Comparison of ENCODE assay signal across 7 mouse cellular contexts in genomic region chr2:35109924-35110304, GRCm38 (mm10). TPM values are rescaled to one million over a fixed set of nuclear protein-coding genes. Genes with fewer than 3 reads are reported as not detected.
DNase-seq lines count a peak whose midpoint lies in the region; ATAC-seq and TF ChIP-seq lines count a peak whose summit lies in the region.

No protein-coding gene starts in this region.

- DNase-seq in thymus, adult 2 months, result no peak
- DNase-seq in thymus, postnatal 36 days, result no peak
- no peak for DNase-seq in forebrain, embryonic 14.5 days (ENCODE audit: low spot score)
- no peak for DNase-seq in yolk sac, embryonic 10.5 days (ENCODE audit: low spot score)
- no peak for DNase-seq in retina, postnatal 1 day
- DNase-seq in kidney, postnatal 4 days, result no peak

- no peak for TF ChIP-seq CTCF in thymus, adult 2 months (IDR thresholded peaks at IDR 0.05; ENCODE audit: borderline replicate concordance, control insufficient read depth, extremely low read depth, insufficient read depth, low read length, poor library complexity)

- WGBS in thymus, adult 2 months, result 1% methylated on average over 13 of the region's 13 CpGs
- 1% methylated on average over 13 of the region's 13 CpGs for WGBS in forebrain, embryonic 14.5 days
- under 1% methylated on average over 13 of the region's 13 CpGs for WGBS in liver, embryonic 16.5 days (ENCODE audit: insufficient replicate concordance)

- H3K4me3 ChIP-seq in thymus, adult 2 months (ENCODE audit: control insufficient read depth, insufficient read depth, low read length), result peak overlapping the region; percentile 77
- peak overlapping the region; percentile 79 for H3K4me3 ChIP-seq in forebrain, embryonic 14.5 days (ENCODE audit: low read depth, low read length)
- peak overlapping the region; percentile 92 for H3K4me3 ChIP-seq in liver, embryonic 16.5 days (ENCODE audit: low read depth, low read length)

- no peaks in the 10 kb centered on the region for H3K9me3 ChIP-seq in forebrain, embryonic 14.5 days (replicated peaks; ENCODE audit: control insufficient read depth, low read length)
- H3K9me3 ChIP-seq in liver, embryonic 16.5 days (replicated peaks; ENCODE audit: control insufficient read depth, low read length), result no peaks in the 10 kb centered on the region

- ATAC-seq in forebrain, embryonic 14.5 days, result no peak
- no peak for ATAC-seq in liver, embryonic 16.5 days (ENCODE audit: low read depth)

- peaks cover 8% of the 10 kb centered on the region; the same call in 1 of the 2 replicates for H3K4me1 ChIP-seq in thymus, adult 2 months (replicated peaks; ENCODE audit: control insufficient read depth, insufficient read depth, low read length)
- peaks cover 5% of the 10 kb centered on the region; the same call in 1 of the 2 replicates for H3K4me1 ChIP-seq in forebrain, embryonic 14.5 days (ENCODE audit: control insufficient read depth, insufficient read depth, low read length)
- H3K4me1 ChIP-seq in liver, embryonic 16.5 days (ENCODE audit: control insufficient read depth, low read depth, low read length), result peaks cover 15% of the 10 kb centered on the region

- peak overlapping the region; percentile 62 for H3K27ac ChIP-seq in thymus, adult 2 months (ENCODE audit: control insufficient read depth, insufficient read depth, low read length)
- peak overlapping the region; percentile 78 for H3K27ac ChIP-seq in forebrain, embryonic 14.5 days (ENCODE audit: low read depth, low read length)
- peak overlapping the region; percentile 92 for H3K27ac ChIP-seq in liver, embryonic 16.5 days (ENCODE audit: low read length)

- peak overlapping the region; percentile 64 for H3K4me2 ChIP-seq in forebrain, embryonic 14.5 days (ENCODE audit: low read length)
- H3K4me2 ChIP-seq in liver, embryonic 16.5 days (ENCODE audit: low read depth, low read length), result peak overlapping the region; percentile 93

- TF ChIP-seq POLR2A in thymus, adult 2 months (IDR thresholded peaks at IDR 0.05; ENCODE audit: control insufficient read depth, extremely low read depth, insufficient read depth, low read length, poor library complexity), result no peak

- H3K27me3 ChIP-seq in thymus, adult 2 months (ENCODE audit: control insufficient read depth, insufficient read depth, low read length), result no peaks in the 10 kb centered on the region
- H3K27me3 ChIP-seq in forebrain, embryonic 14.5 days (replicated peaks; ENCODE audit: control insufficient read depth, insufficient read depth, low read length), result no peaks in the 10 kb centered on the region
- H3K27me3 ChIP-seq in liver, embryonic 16.5 days (ENCODE audit: control insufficient read depth, insufficient read depth, low read depth, low read length), result no peaks in the 10 kb centered on the region

- H3K36me3 ChIP-seq in thymus, adult 2 months (ENCODE audit: control insufficient read depth, insufficient read depth, low read length), result peaks cover 4% of the 10 kb centered on the region
- H3K36me3 ChIP-seq in forebrain, embryonic 14.5 days (ENCODE audit: control insufficient read depth, insufficient read depth, low read length), result peaks cover 5% of the 10 kb centered on the region; the same call in 1 of the 2 replicates
- no peaks in the 10 kb centered on the region; the same call in none of the 2 replicates for H3K36me3 ChIP-seq in liver, embryonic 16.5 days (ENCODE audit: control insufficient read depth, insufficient read depth)

- peak overlapping the region; percentile 83 for H3K9ac ChIP-seq in forebrain, embryonic 14.5 days (ENCODE audit: low read length)
- H3K9ac ChIP-seq in liver, embryonic 16.5 days (ENCODE audit: low read depth, low read length), result peak overlapping the region; percentile 88

RNA-seq across cellular contexts. Expression of gene Cntrl, which starts 0.6 kb away (rescaled TPM):
- polyA plus RNA-seq in thymus, adult 2 months (2012; rRNA removed), result 37.5 and 45.2 TPM in 2 replicates
- 14.5 and 14.9 TPM in 2 replicates for polyA plus RNA-seq in forebrain, embryonic 14.5 days (2014; fragmentation: Nextera tagmentation; extraction: Ambion mirVana)
- polyA plus RNA-seq in liver, embryonic 16.5 days (2015; fragmentation: Nextera tagmentation; extraction: Ambion mirVana), result 7.9 and 8.4 TPM in 2 replicates

RNA-seq across cellular contexts. Expression of gene AI182371, which starts 8.6 kb away (rescaled TPM):
- polyA plus RNA-seq in thymus, adult 2 months (2012; rRNA removed), result 0.39 and 0.62 TPM in 2 replicates
- 0.12 and 0.27 TPM in 2 replicates for polyA plus RNA-seq in forebrain, embryonic 14.5 days (2014; fragmentation: Nextera tagmentation; extraction: Ambion mirVana)
- polyA plus RNA-seq in liver, embryonic 16.5 days (2015; fragmentation: Nextera tagmentation; extraction: Ambion mirVana), result 51.6 and 55.6 TPM in 2 replicates

RNA-seq across cellular contexts. Expression of gene Hc, which starts 48.7 kb away (rescaled TPM):
- polyA plus RNA-seq in thymus, adult 2 months (2012; rRNA removed), result 0.15 and 0.26 TPM in 2 replicates
- polyA plus RNA-seq in forebrain, embryonic 14.5 days (2014; fragmentation: Nextera tagmentation; extraction: Ambion mirVana), result 0.69 and 1.1 TPM in 2 replicates
- 69.0 and 72.4 TPM in 2 replicates for polyA plus RNA-seq in liver, embryonic 16.5 days (2015; fragmentation: Nextera tagmentation; extraction: Ambion mirVana)

Comparison
In these comparisons a context has a peak if more than half of its experiments do, and no peak if none do; other contexts are left out.
1. RNA of gene AI182371, which starts 8.6 kb away (polyA plus RNA-seq): 51.6 to 55.6 TPM in liver, embryonic 16.5 days; 0.39 to 0.62 TPM in thymus, adult 2 months and 0.12 to 0.27 TPM in forebrain, embryonic 14.5 days; every median in the first group is over 10 times any median in the second.
2. RNA of gene Hc, which starts 48.7 kb away (polyA plus RNA-seq): 69.0 to 72.4 TPM in liver, embryonic 16.5 days; 0.69 to 1.1 TPM in forebrain, embryonic 14.5 days and 0.15 to 0.26 TPM in thymus, adult 2 months; every median in the first group is over 10 times any median in the second.
3. Peak in every context shown above with its lines, with median percentiles within 50 percentile points of each other: H3K27ac ChIP-seq and H3K4me3 ChIP-seq.